Mouse (Mus musculus) CH12.LX (cell line): ENCODE data around the gene A630001G21Rik. TPM values are rescaled to one million over a fixed set of nuclear protein-coding genes. Genes with fewer than 3 reads are reported as not detected.

Source experiments
- DNase-seq: peaks from one replicate; pipeline ENCODE4 v3.0.0-alpha.2; 2013; ENCODE audit errors: extremely low read depth
- H3K27ac ChIP-seq: 2 replicates; pipeline ENCODE4 v1.5.1; 2012; ENCODE audit warnings: low read depth, mild to moderate bottlenecking, control low read depth, moderate library complexity; ENCODE audit not compliant: insufficient read depth
- H3K27me3 ChIP-seq: replicated peaks from 2 replicates; pipeline ENCODE3; 2012; ENCODE audit warnings: inconsistent platforms
- H3K36me3 ChIP-seq, 2 experiments: replicated peaks in 1 of 2; 2 replicates each; pipeline versions ENCODE3 to v1.6.1; 2012; ENCODE audit warnings: inconsistent platforms in 1 of 2, low read length in 1 of 2, mild to moderate bottlenecking in 1 of 2, mixed read lengths in 1 of 2, moderate library complexity in 1 of 2; ENCODE audit not compliant: control insufficient read depth in 1 of 2, insufficient read depth in 1 of 2
- H3K4me1 ChIP-seq, 2 experiments: 2 replicates each; pipeline ENCODE4 v1.6.1; 2012; ENCODE audit warnings: inconsistent platforms in 1 of 2, moderate library complexity in 1 of 2; ENCODE audit not compliant: insufficient read depth in 2 of 2, control insufficient read depth in 1 of 2
- H3K4me2 ChIP-seq: 2 replicates; pipeline ENCODE4 v1.6.1; 2012; ENCODE audit warnings: low read depth, mild to moderate bottlenecking, control low read depth; ENCODE audit not compliant: poor library complexity, insufficient read depth, severe bottlenecking
- H3K4me3 ChIP-seq, 3 experiments: fragments of 150-350 bp in 1 of 3; sonication (generic) in 1 of 3; replicated peaks in 1 of 3; 2 replicates each; pipeline versions ENCODE3 to v1.5.1; 2011 to 2012; ENCODE audit warnings: low read depth in 2 of 3, low read length in 2 of 3, mild to moderate bottlenecking in 2 of 3, moderate library complexity in 2 of 3, control low read depth in 1 of 3, improper control_type of control experiment in 1 of 3, inconsistent platforms in 1 of 3, mixed read lengths in 1 of 3; ENCODE audit not compliant: poor library complexity in 1 of 3
- H3K79me2 ChIP-seq: replicated peaks from 2 replicates; pipeline ENCODE4 v1.6.1; 2012; ENCODE audit warnings: mild to moderate bottlenecking, moderate library complexity; ENCODE audit not compliant: control insufficient read depth, poor library complexity, insufficient read depth, severe bottlenecking; ENCODE audit errors: extremely low read depth
- H3K9ac ChIP-seq: 2 replicates; pipeline ENCODE4 v1.6.1; 2012; ENCODE audit warnings: low read depth, mild to moderate bottlenecking, control low read depth, moderate library complexity; ENCODE audit not compliant: insufficient read depth
- H3K9me3 ChIP-seq: replicated peaks from 2 replicates; pipeline ENCODE3; 2012; ENCODE audit warnings: low read length, inconsistent platforms, mixed read lengths
- CHD1 ChIP-seq: IDR thresholded peaks from 2 replicates; pipeline ENCODE4 v1.6.1; 2012; ENCODE audit warnings: low read depth, low read length, improper control_type of control experiment, inconsistent platforms
- ELF1 ChIP-seq: IDR thresholded peaks from 2 replicates; pipeline ENCODE4 v1.6.1; 2014; ENCODE audit warnings: low read depth, mild to moderate bottlenecking, inconsistent platforms, low read length, improper control_type of control experiment
- EP300 ChIP-seq: IDR thresholded peaks from 2 replicates; pipeline ENCODE4 v1.6.1; 2011; ENCODE audit warnings: low read length, improper control_type of control experiment
- ETS1 ChIP-seq: conservative IDR thresholded peaks from 2 replicates; pipeline ENCODE4 v1.6.1; 2012; ENCODE audit warnings: low read depth, mild to moderate bottlenecking, inconsistent platforms, low read length, improper control_type of control experiment, moderate library complexity
- HCFC1 ChIP-seq: IDR thresholded peaks from 2 replicates; pipeline ENCODE4 v1.6.1; 2012; ENCODE audit warnings: low read depth, mild to moderate bottlenecking, inconsistent platforms, low read length, improper control_type of control experiment
- KAT2A ChIP-seq: IDR thresholded peaks from 2 replicates; pipeline ENCODE4 v1.6.1; 2012; ENCODE audit warnings: low read length, improper control_type of control experiment, inconsistent platforms; ENCODE audit not compliant: insufficient replicate concordance
- MEF2A ChIP-seq: IDR thresholded peaks from 2 replicates; pipeline ENCODE4 v1.6.1; 2014; ENCODE audit warnings: low read depth, mild to moderate bottlenecking, inconsistent platforms, low read length, improper control_type of control experiment, borderline replicate concordance
- MXI1 ChIP-seq: IDR thresholded peaks from 2 replicates; pipeline ENCODE4 v1.6.1; 2011; ENCODE audit warnings: mild to moderate bottlenecking, low read depth, low read length, improper control_type of control experiment
- MYC ChIP-seq: IDR thresholded peaks from 2 replicates; pipeline ENCODE4 v1.6.1; 2011; ENCODE audit warnings: low read depth, mild to moderate bottlenecking, improper control_type of control experiment, low read length
- NRF1 ChIP-seq: IDR thresholded peaks from 2 replicates; pipeline ENCODE4 v1.6.1; 2014; ENCODE audit warnings: low read depth, mild to moderate bottlenecking, inconsistent platforms, low read length, improper control_type of control experiment, moderate library complexity
- POLR2AphosphoS2 ChIP-seq: IDR thresholded peaks from 2 replicates; pipeline ENCODE4 v1.6.1; 2011; ENCODE audit warnings: low read depth, low read length, improper control_type of control experiment
- SIN3A ChIP-seq: IDR thresholded peaks from 2 replicates; pipeline ENCODE4 v1.6.1; 2012; ENCODE audit warnings: low read length, improper control_type of control experiment, inconsistent platforms
- SMC3 ChIP-seq: IDR thresholded peaks from 2 replicates; pipeline ENCODE4 v1.6.1; 2011; ENCODE audit warnings: low read depth, low read length, improper control_type of control experiment
- TBP ChIP-seq: conservative IDR thresholded peaks from 2 replicates; pipeline ENCODE4 v1.6.1; 2011; ENCODE audit warnings: low read depth, low read length, improper control_type of control experiment
- TCF12 ChIP-seq: IDR thresholded peaks from 2 replicates; pipeline ENCODE4 v1.6.1; 2014; ENCODE audit warnings: low read depth, mild to moderate bottlenecking, inconsistent platforms, low read length, improper control_type of control experiment
- ZKSCAN1 ChIP-seq: IDR thresholded peaks from 2 replicates; pipeline ENCODE4 v1.6.1; 2012; ENCODE audit warnings: low read depth, inconsistent platforms, low read length, improper control_type of control experiment, borderline replicate concordance
- dilution Hi-C: fragments of 300-500 bp; cut with MboI; formaldehyde crosslinking; loops from 2 replicates; pipeline ENCODE4 v1.14.3; 2020; ENCODE audit warnings: low sequenced_read_pairs; ENCODE audit not compliant: extremely low pct_unique_long_range_greater_than_20kb, extremely low pct_ligation_motif_present
- in situ Hi-C: fragments of 300-500 bp; cut with MboI; formaldehyde crosslinking; loops from 3 replicates; pipeline ENCODE4 v1.14.3; 2019; ENCODE audit warnings: low sequenced_read_pairs, low pct_ligation_motif_present, low pct_unique_long_range_greater_than_20kb, mixed read lengths
- polyA plus RNA-seq: library from polyadenylated mRNA; unstranded; fragments of >175 nt; gene quantifications from 2 replicates; pipeline ENCODE4 v1.2.1, GENCODE M21; 2012; ENCODE audit warnings: low read depth; ENCODE audit not compliant: insufficient read length
- total RNA-seq, 2 experiments: library from RNA; depleted of rRNA; stranded (reverse); fragments of 300-350 nt in 1 of 2; fragments of >200 nt in 1 of 2; gene quantifications; 2 replicates each; pipeline ENCODE4 v1.2.3; 2012 to 2014

The A630001G21Rik gene
- total and polyA plus RNA-seq, 3 experiments: 55.8 to 151 (median 139) TPM

- TF ChIP-seq SIN3A (peak; percentile 46; the same call in 1 of the 2 replicates), TCF12 (0 out of 2 replicates have a peak, but pooled peaks have one; percentile 35), SMC3 (peak; percentile 7; the same call in 1 of the 2 replicates), MYC (0 out of 2 replicates have a peak, but pooled peaks have one; percentile 49), EP300 (peak; percentile 86), ETS1 (peak; percentile 44), HCFC1 (0 out of 2 replicates have a peak, but pooled peaks have one; percentile 22), KAT2A (no peak)
Measured at GRCm38 (mm10) chr1:85697721-85698493, 80.5 kb downstream of the A630001G21Rik start (continued).

- peaks cover 3 to 38% of the 10 kb centered on the region in 2 experiments; a peak in 3 of 4 replicates for H3K4me1 ChIP-seq
- no peak overlapping the region for H3K9ac ChIP-seq
- H3K27me3 ChIP-seq: no peaks in the 10 kb centered on the region
- H3K4me2 ChIP-seq: no peak overlapping the region
- in situ Hi-C loops (no loop called here), dilution Hi-C loops (no loop called here)
- peaks cover 11 to 63% of the 10 kb centered on the region in 2 experiments for H3K36me3 ChIP-seq
- H3K9me3 ChIP-seq: no peaks in the 10 kb centered on the region
- no peak for TF ChIP-seq MEF2A
- no peak for TF ChIP-seq MXI1
- TF ChIP-seq ZKSCAN1: no peak
- TF ChIP-seq ETS1: no peak
- no peak for TF ChIP-seq POLR2AphosphoS2
- no peak for TF ChIP-seq TBP
- TF ChIP-seq CHD1: no peak
- H3K27ac ChIP-seq: no peak overlapping the region
- no peak for DNase-seq
- H3K4me3 ChIP-seq: no peak overlapping the region
- no peaks in the 10 kb centered on the region for H3K79me2 ChIP-seq
Measured at GRCm38 (mm10) chr1:85695646-85696045, 82.8 kb downstream of the A630001G21Rik start.

- no peak overlapping the region for H3K9ac ChIP-seq
- H3K27ac ChIP-seq: no peak overlapping the region
- no peaks in the 10 kb centered on the region for H3K27me3 ChIP-seq
- DNase-seq: no peak
- peaks cover 8 to 51% of the 10 kb centered on the region in 2 experiments for H3K36me3 ChIP-seq
- no peak overlapping the region for H3K4me2 ChIP-seq
- H3K9me3 ChIP-seq: no peaks in the 10 kb centered on the region
- no peak overlapping the region for H3K4me3 ChIP-seq
- in situ Hi-C loops: no loop called here
- no peaks in the 10 kb centered on the region for H3K79me2 ChIP-seq
- H3K4me1 ChIP-seq: peaks cover 3 to 18% of the 10 kb centered on the region in 2 experiments; a peak in 3 of 4 replicates
- dilution Hi-C loops: no loop called here
- no peak for TF ChIP-seq NRF1
- TF ChIP-seq MXI1: no peak
- TF ChIP-seq ELF1: no peak
- no peak for TF ChIP-seq TBP
- no peak for TF ChIP-seq MEF2A
Measured at GRCm38 (mm10) chr1:85693280-85693679, 85.2 kb downstream of the A630001G21Rik start.
